Mouse (Mus musculus) testis, adult 2 months (tissue): ENCODE results near the gene Pck2.

Experiments used
- CTCF ChIP-seq: fragments of 200-500 bp; IDR thresholded peaks from 2 replicates; pipeline ENCODE4 v1.5.1; 2012; ENCODE audit warnings: low read depth, mild to moderate bottlenecking, inconsistent platforms, low read length, moderate library complexity; ENCODE audit not compliant: control insufficient read depth, insufficient read depth, insufficient replicate concordance
- POLR2A ChIP-seq: fragments of 200-500 bp; IDR thresholded peaks from 2 replicates; pipeline ENCODE4 v1.6.1; 2012; ENCODE audit warnings: low read depth, mild to moderate bottlenecking, inconsistent platforms, low read length, moderate library complexity; ENCODE audit not compliant: control insufficient read depth

- TF ChIP-seq CTCF (no peak), POLR2A (no peak)
These were observed 21.8 kb downstream of the Pck2 start for GRCm38 (mm10) chr14:55561860-55562259.
